Mouse (Mus musculus) heart, adult 11 months (tissue): ENCODE data around the gene Gpam.

Experiments used
- DNase-seq: peaks from one replicate; pipeline ENCODE4 v3.0.0; 2022

The Gpam gene

GRCm38 (mm10) chr19:55100227-55101140 is 26.6 kb downstream of the Gpam start:
- peak; percentile 73 for DNase-seq

- DNase-seq: peak; percentile 99
Observed at GRCm38 (mm10) chr19:55099184-55100160, 27.6 kb downstream of the Gpam start.

- DNase-seq: peak; percentile 96
Observed at GRCm38 (mm10) chr19:55098409-55099183, 28.4 kb downstream of the Gpam start.

- peak; percentile 71 for DNase-seq
Observed at GRCm38 (mm10) chr19:55097396-55097967, 29.6 kb downstream of the Gpam start.

GRCm38 (mm10) chr19:55096666-55097065 is 30.4 kb downstream of the Gpam start:
- peak; percentile 86 for DNase-seq

GRCm38 (mm10) chr19:55095547-55095946 is 31.5 kb downstream of the Gpam start:
- peak; percentile 84 for DNase-seq

- no peak for DNase-seq
Observed at GRCm38 (mm10) chr19:55091602-55092413, 35.2 kb downstream of the Gpam start.

GRCm38 (mm10) chr19:55090885-55091284 is 36.2 kb downstream of the Gpam start:
- DNase-seq: no peak

GRCm38 (mm10) chr19:55090142-55090541 is 36.9 kb downstream of the Gpam start:
- no peak for DNase-seq

GRCm38 (mm10) chr19:55087776-55088175 is 39.3 kb downstream of the Gpam start:
- no peak for DNase-seq

GRCm38 (mm10) chr19:55085857-55086185 is 41.2 kb downstream of the Gpam start:
- no peak for DNase-seq

GRCm38 (mm10) chr19:55084971-55085856 is 41.8 kb downstream of the Gpam start:
- no peak for DNase-seq

GRCm38 (mm10) chr19:55076822-55077221 is 50.2 kb downstream of the Gpam start:
- no peak for DNase-seq

GRCm38 (mm10) chr19:55073004-55073403 is 54.0 kb downstream of the Gpam start:
- no peak for DNase-seq

- DNase-seq: no peak
Observed at GRCm38 (mm10) chr19:55069054-55069453, 58.0 kb downstream of the Gpam start.

GRCm38 (mm10) chr19:55063272-55063671 is 63.8 kb downstream of the Gpam start:
- DNase-seq: peak; percentile 91

GRCm38 (mm10) chr19:55062501-55062900 is 64.5 kb downstream of the Gpam start:
- no peak for DNase-seq

- DNase-seq: no peak
Observed at GRCm38 (mm10) chr19:55061951-55062350, 65.1 kb downstream of the Gpam start.

- no peak for DNase-seq
Observed at GRCm38 (mm10) chr19:55061447-55061901, 65.6 kb downstream of the Gpam start.

GRCm38 (mm10) chr19:55060964-55061363 is 66.1 kb downstream of the Gpam start:
- peak; percentile 91 for DNase-seq
